ENCODE assay signal across 8 mouse cellular contexts in the genomic region with DNA sequence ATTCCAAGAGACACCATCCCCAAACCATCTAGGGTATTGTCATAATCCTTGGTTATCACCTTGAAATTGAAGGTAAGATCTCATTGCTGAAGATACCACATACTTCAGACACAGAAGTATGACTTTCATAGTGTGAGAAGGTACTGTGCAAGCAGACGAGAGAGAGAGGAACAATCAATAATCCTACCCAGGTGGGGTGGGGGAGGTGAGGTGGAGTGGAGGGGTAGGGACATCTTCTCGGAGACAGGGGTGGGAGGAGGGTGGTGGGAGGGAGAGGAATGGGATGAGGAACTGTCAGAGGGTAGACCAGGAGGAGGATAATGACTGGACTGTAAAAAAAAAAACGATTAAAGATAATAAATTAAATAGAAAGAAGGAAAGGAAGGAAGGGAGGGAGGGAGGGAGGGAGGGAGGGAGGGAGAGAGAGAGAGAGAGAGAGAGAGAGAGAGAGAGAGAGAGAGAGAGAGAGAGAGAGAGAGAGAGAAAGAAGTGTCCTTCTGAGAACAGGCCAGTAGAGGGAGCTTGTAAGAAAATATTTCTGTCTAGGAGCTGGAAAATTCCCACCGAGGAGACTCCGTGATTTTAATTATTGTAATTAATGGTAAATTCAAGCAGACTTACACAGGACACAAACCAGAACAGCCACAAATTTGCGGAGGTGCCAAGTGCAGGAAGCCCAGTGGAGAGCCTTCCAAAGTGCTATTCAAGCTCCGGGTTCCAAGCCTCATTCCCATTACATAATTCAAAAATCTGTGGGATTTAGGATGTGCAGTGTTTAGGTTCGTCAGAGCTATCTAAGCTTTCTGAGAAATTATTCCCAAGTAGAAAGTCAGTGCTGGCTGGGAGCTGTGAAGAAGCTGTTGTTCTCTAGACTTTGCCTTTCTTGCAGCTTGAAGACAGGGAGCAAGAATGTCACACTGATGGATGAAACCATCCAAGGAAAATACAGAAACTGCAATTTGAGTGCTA. TPM values are rescaled to one million over a fixed set of nuclear protein-coding genes. Genes with fewer than 3 reads are reported as not detected.
DNase-seq lines count a peak whose midpoint lies in the region; TF ChIP-seq lines count a peak whose summit lies in the region.

No protein-coding gene starts in this region.

- peak; percentile 37 for DNase-seq in kidney, adult 2 months
- DNase-seq in kidney, adult 11 months, result no peak
- DNase-seq in MN1 (ENCODE audit: low spot score), result peak; percentile 37
- DNase-seq in cerebellum, adult 9-10 months, result peak; percentile 79
- DNase-seq in layer of hippocampus, adult 9-10 months (ENCODE audit: low spot score), result peak; percentile 39
- DNase-seq in thymus, postnatal 4 days, result no peak
- DNase-seq in B cell, adult 2 months, result no peak
- DNase-seq in urinary bladder, postnatal 36 days (ENCODE audit: low spot score in 2 of 2), result no peak

- WGBS in kidney, adult 2 months, result 29% methylated on average over 8 of the region's 8 CpGs

- H3K4me1 ChIP-seq in kidney, adult 2 months (ENCODE audit: control insufficient read depth, insufficient read depth, low read length), result no peaks in the 10 kb centered on the region

- H3K4me3 ChIP-seq in kidney, adult 2 months (ENCODE audit: insufficient read depth, low read depth, low read length), result no peak overlapping the region

- H3K27ac ChIP-seq in kidney, adult 2 months (ENCODE audit: insufficient read depth, low read depth, low read length), result no peak overlapping the region

- H3K36me3 ChIP-seq in kidney, adult 2 months (ENCODE audit: control insufficient read depth, insufficient read depth, low read length), result no peaks in the 10 kb centered on the region

- TF ChIP-seq CTCF in kidney, adult 2 months (conservative IDR thresholded peaks at IDR 0.05; ENCODE audit: insufficient read depth, insufficient read length, low read depth, low read length), result no peak

- H3K27me3 ChIP-seq in kidney, adult 2 months (replicated peaks; ENCODE audit: control insufficient read depth, insufficient read depth, low read length), result no peaks in the 10 kb centered on the region

- no peak for TF ChIP-seq POLR2A in kidney, adult 2 months (IDR thresholded peaks at IDR 0.05; ENCODE audit: low read depth, low read length)

RNA-seq across cellular contexts. Expression of a gene that starts 35.5 kb away (rescaled TPM):
- 37.9 and 47.3 TPM in 2 replicates for polyA plus RNA-seq in kidney, adult 2 months (2012; rRNA removed)

Comparison
In these comparisons a context has a peak if more than half of its experiments do, and no peak if none do; other contexts are left out.
1. DNase-seq: peak in kidney, adult 2 months (single experiment), MN1 (single experiment), cerebellum, adult 9-10 months (single experiment) and layer of hippocampus, adult 9-10 months (single experiment); none in kidney, adult 11 months (single experiment), thymus, postnatal 4 days (single experiment), B cell, adult 2 months (0 of 2) and urinary bladder, postnatal 36 days (0 of 2).